Mouse (Mus musculus): ENCODE data around the gene Tagap1. TPM values are rescaled to one million over a fixed set of nuclear protein-coding genes. Genes with fewer than 3 reads are reported as not detected.
"Not testable (repeated sequence)": the region's sequence is repeated elsewhere in the genome, so short reads cannot be mapped to it uniquely, and the experiment has no call there.

Tagap1 gene
- total and polyA plus RNA-seq, 2 experiments, result 7.0 to 10.9 TPM

GRCm38 (mm10) chr17:6995504-6995903 is 34.5 kb upstream of the Tagap1 start:
- DNase-seq (ENCODE audit: extremely low read depth, low read depth, low spot score), result not testable (repeated sequence)
- no CpG with 5 or more reads among the region's 6 CpGs for WGBS

GRCm38 (mm10) chr17:6986118-6986517 is 25.2 kb upstream of the Tagap1 start:
- WGBS, result 72% methylated on average over 1 of the region's 1 CpGs
- not testable (repeated sequence) for H3K27me3 ChIP-seq (ENCODE audit: control insufficient read depth, insufficient read depth, low read length); H3K79me2 ChIP-seq (ENCODE audit: control insufficient read depth, insufficient read depth, low read length); DNase-seq (ENCODE audit: extremely low read depth, low read depth, low spot score); H3K27ac ChIP-seq (replicated peaks; ENCODE audit: insufficient read depth, low read depth, low read length); H3K9ac ChIP-seq (ENCODE audit: low read depth, low read length); H3K4me1 ChIP-seq (ENCODE audit: control insufficient read depth, insufficient read depth, low read length); H3K4me3 ChIP-seq (ENCODE audit: insufficient read depth, low read depth, low read length); H3K36me3 ChIP-seq (ENCODE audit: control insufficient read depth, insufficient read depth, low read length)

More at GRCm38 (mm10) chr17:6995504-6995903, 34.5 kb upstream of the Tagap1 start:
- not testable (repeated sequence) for H3K9ac ChIP-seq (ENCODE audit: low read depth, low read length); H3K79me2 ChIP-seq (ENCODE audit: control insufficient read depth, insufficient read depth, low read length); H3K36me3 ChIP-seq (ENCODE audit: control insufficient read depth, insufficient read depth, low read length); H3K4me1 ChIP-seq (ENCODE audit: control insufficient read depth, insufficient read depth, low read length); H3K27ac ChIP-seq (replicated peaks; ENCODE audit: insufficient read depth, low read depth, low read length); H3K27me3 ChIP-seq (ENCODE audit: control insufficient read depth, insufficient read depth, low read length); H3K4me3 ChIP-seq (ENCODE audit: insufficient read depth, low read depth, low read length)

- 94% methylated on average over 5 of the region's 8 CpGs for WGBS
- not testable (repeated sequence) for H3K27me3 ChIP-seq (ENCODE audit: control insufficient read depth, insufficient read depth, low read length); H3K4me3 ChIP-seq (ENCODE audit: insufficient read depth, low read depth, low read length); H3K9ac ChIP-seq (ENCODE audit: low read depth, low read length); H3K79me2 ChIP-seq (ENCODE audit: control insufficient read depth, insufficient read depth, low read length); H3K27ac ChIP-seq (replicated peaks; ENCODE audit: insufficient read depth, low read depth, low read length); H3K36me3 ChIP-seq (ENCODE audit: control insufficient read depth, insufficient read depth, low read length); DNase-seq (ENCODE audit: extremely low read depth, low read depth, low spot score); H3K4me1 ChIP-seq (ENCODE audit: control insufficient read depth, insufficient read depth, low read length)
Measured at GRCm38 (mm10) chr17:6980144-6980543, 19.2 kb upstream of the Tagap1 start.

GRCm38 (mm10) chr17:6979380-6979779 is 18.4 kb upstream of the Tagap1 start:
- H3K27me3 ChIP-seq (ENCODE audit: control insufficient read depth, insufficient read depth, low read length); H3K36me3 ChIP-seq (ENCODE audit: control insufficient read depth, insufficient read depth, low read length); H3K79me2 ChIP-seq (ENCODE audit: control insufficient read depth, insufficient read depth, low read length); H3K27ac ChIP-seq (replicated peaks; ENCODE audit: insufficient read depth, low read depth, low read length); H3K4me1 ChIP-seq (ENCODE audit: control insufficient read depth, insufficient read depth, low read length): not testable (repeated sequence)
- DNase-seq (ENCODE audit: extremely low read depth, low read depth, low spot score), result peak; percentile 56
- Histone ChIP-seq H3K9ac (ENCODE audit: low read depth, low read length) (peak overlapping the region; percentile 28; the same call in 1 of the 2 replicates), H3K4me3 (ENCODE audit: insufficient read depth, low read depth, low read length) (peak overlapping the region; percentile 82)
- 9% methylated on average over 5 of the region's 5 CpGs for WGBS

GRCm38 (mm10) chr17:6978287-6979248 is 17.6 kb upstream of the Tagap1 start, which contains the start of gene Gm49721:
Gene Gm49721 (plus strand): TSS chr17:6978904.
- not testable (repeated sequence) for H3K79me2 ChIP-seq (ENCODE audit: control insufficient read depth, insufficient read depth, low read length); H3K36me3 ChIP-seq (ENCODE audit: control insufficient read depth, insufficient read depth, low read length); H3K4me1 ChIP-seq (ENCODE audit: control insufficient read depth, insufficient read depth, low read length); DNase-seq (ENCODE audit: extremely low read depth, low read depth, low spot score); H3K27me3 ChIP-seq (ENCODE audit: control insufficient read depth, insufficient read depth, low read length)
- Histone ChIP-seq H3K27ac (replicated peaks; ENCODE audit: insufficient read depth, low read depth, low read length) (peak within 1 kb of the TSS; percentile 80), H3K4me3 (ENCODE audit: insufficient read depth, low read depth, low read length) (peak within 1 kb of the TSS; percentile 82), H3K9ac (ENCODE audit: low read depth, low read length) (peak within 1 kb of the TSS; percentile 92)
- 0 out of 2 replicates have a peak, but pooled peaks have one; percentile 41 for TF ChIP-seq POLR2A (IDR thresholded peaks at IDR 0.05; ENCODE audit: extremely low read depth, insufficient read depth, low read length)
- WGBS, result 2% methylated on average over 54 of the region's 68 CpGs

GRCm38 (mm10) chr17:6974985-6975384 is 14.0 kb upstream of the Tagap1 start:
- not testable (repeated sequence) for H3K79me2 ChIP-seq (ENCODE audit: control insufficient read depth, insufficient read depth, low read length); H3K4me1 ChIP-seq (ENCODE audit: control insufficient read depth, insufficient read depth, low read length); DNase-seq (ENCODE audit: extremely low read depth, low read depth, low spot score); H3K36me3 ChIP-seq (ENCODE audit: control insufficient read depth, insufficient read depth, low read length); H3K9ac ChIP-seq (ENCODE audit: low read depth, low read length); H3K4me3 ChIP-seq (ENCODE audit: insufficient read depth, low read depth, low read length); H3K27me3 ChIP-seq (ENCODE audit: control insufficient read depth, insufficient read depth, low read length); H3K27ac ChIP-seq (replicated peaks; ENCODE audit: insufficient read depth, low read depth, low read length)
- WGBS, result 54% methylated on average over 3 of the region's 3 CpGs

- H3K27ac ChIP-seq (replicated peaks; ENCODE audit: insufficient read depth, low read depth, low read length); DNase-seq (ENCODE audit: extremely low read depth, low read depth, low spot score); H3K4me1 ChIP-seq (ENCODE audit: control insufficient read depth, insufficient read depth, low read length); H3K4me3 ChIP-seq (ENCODE audit: insufficient read depth, low read depth, low read length); H3K27me3 ChIP-seq (ENCODE audit: control insufficient read depth, insufficient read depth, low read length); H3K9ac ChIP-seq (ENCODE audit: low read depth, low read length); H3K79me2 ChIP-seq (ENCODE audit: control insufficient read depth, insufficient read depth, low read length); H3K36me3 ChIP-seq (ENCODE audit: control insufficient read depth, insufficient read depth, low read length): not testable (repeated sequence)
- 68% methylated on average over 4 of the region's 4 CpGs for WGBS
Measured at GRCm38 (mm10) chr17:6972836-6973396, 12.0 kb upstream of the Tagap1 start.

- not testable (repeated sequence) for H3K36me3 ChIP-seq (ENCODE audit: control insufficient read depth, insufficient read depth, low read length); H3K9ac ChIP-seq (ENCODE audit: low read depth, low read length); H3K27ac ChIP-seq (replicated peaks; ENCODE audit: insufficient read depth, low read depth, low read length); DNase-seq (ENCODE audit: extremely low read depth, low read depth, low spot score); H3K79me2 ChIP-seq (ENCODE audit: control insufficient read depth, insufficient read depth, low read length); H3K4me3 ChIP-seq (ENCODE audit: insufficient read depth, low read depth, low read length); H3K4me1 ChIP-seq (ENCODE audit: control insufficient read depth, insufficient read depth, low read length); H3K27me3 ChIP-seq (ENCODE audit: control insufficient read depth, insufficient read depth, low read length)
- WGBS, result 81% methylated on average over 8 of the region's 8 CpGs
Measured at GRCm38 (mm10) chr17:6971238-6971637, 10.3 kb upstream of the Tagap1 start.

- not testable (repeated sequence) for H3K79me2 ChIP-seq (ENCODE audit: control insufficient read depth, insufficient read depth, low read length); H3K27ac ChIP-seq (replicated peaks; ENCODE audit: insufficient read depth, low read depth, low read length)
- WGBS, result 89% methylated on average over 1 of the region's 8 CpGs
Measured at GRCm38 (mm10) chr17:6970334-6970733, 9.4 kb upstream of the Tagap1 start, which contains the start of gene Rnaset2b. Gene Rnaset2b (plus strand): TSS chr17:6970634.

More at GRCm38 (mm10) chr17:6970334-6970733, 9.4 kb upstream of the Tagap1 start, which contains the start of gene Rnaset2b:
- H3K27me3 ChIP-seq (ENCODE audit: control insufficient read depth, insufficient read depth, low read length); H3K4me3 ChIP-seq (ENCODE audit: insufficient read depth, low read depth, low read length); H3K36me3 ChIP-seq (ENCODE audit: control insufficient read depth, insufficient read depth, low read length); H3K9ac ChIP-seq (ENCODE audit: low read depth, low read length); DNase-seq (ENCODE audit: extremely low read depth, low read depth, low spot score); H3K4me1 ChIP-seq (ENCODE audit: control insufficient read depth, insufficient read depth, low read length): not testable (repeated sequence)
